Mouse (Mus musculus) intestine, embryonic 14.5 days (tissue): Measurements from ENCODE around the gene Gss. TPM values are rescaled to one million over a fixed set of nuclear protein-coding genes. Genes with fewer than 3 reads are reported as not detected.
A peak's percentile ranks its signal among the peaks of the same experiment; 100 is the strongest.

Experiments used
- ATAC-seq: fragments of 200-750 bp; cut with Nextera tagmentation; replicated peaks from 2 replicates; pipeline ENCODE4 v1.8.0; 2017; ENCODE audit warnings: low read depth, moderate number of reproducible peaks, moderate TSS enrichment, moderate library complexity; ENCODE audit not compliant: low FRiP score, low TSS enrichment
- DNase-seq: peaks from one replicate; pipeline ENCODE4 v3.0.0-alpha.2; 2018; ENCODE audit warnings: low spot score
- H3K27ac ChIP-seq: fragments of 300-500 bp; sonication (generic); 2 replicates; pipeline ENCODE4 v1.5.1; 2014; ENCODE audit warnings: low read depth, mild to moderate bottlenecking, control low read depth
- H3K27me3 ChIP-seq: fragments of 300-500 bp; sonication (generic); replicated peaks from 2 replicates; pipeline ENCODE4 v1.6.1; 2014; ENCODE audit warnings: low read length, control low read depth; ENCODE audit not compliant: control insufficient read depth, insufficient read depth
- H3K36me3 ChIP-seq: fragments of 300-500 bp; sonication (generic); 2 replicates; pipeline ENCODE4 v1.6.1; 2014; ENCODE audit warnings: low read length, control low read depth; ENCODE audit not compliant: control insufficient read depth, insufficient read depth
- H3K4me1 ChIP-seq: fragments of 300-500 bp; sonication (generic); replicated peaks from 2 replicates; pipeline ENCODE4 v1.6.1; 2014; ENCODE audit warnings: low read length, control low read depth, mixed read lengths; ENCODE audit not compliant: control insufficient read depth, insufficient read depth
- H3K4me2 ChIP-seq: fragments of 300-500 bp; sonication (generic); 2 replicates; pipeline ENCODE4 v1.6.1; 2014; ENCODE audit warnings: low read length
- H3K4me3 ChIP-seq: fragments of 300-500 bp; sonication (generic); 2 replicates; pipeline ENCODE4 v1.5.1; 2014; ENCODE audit warnings: low read depth, low read length, control low read depth, mixed read lengths
- H3K9ac ChIP-seq: fragments of 300-500 bp; sonication (generic); 2 replicates; pipeline ENCODE4 v1.6.1; 2014; ENCODE audit warnings: mild to moderate bottlenecking, low read length
- H3K9me3 ChIP-seq: fragments of 300-500 bp; sonication (generic); 2 replicates; pipeline ENCODE4 v1.6.1; 2016; ENCODE audit warnings: low read length, control low read depth; ENCODE audit not compliant: control insufficient read depth
- WGBS: fragments of 180-500 bp; shearing (Covaris S2); extraction: QIAGEN DNeasy Blood & Tissue Kit; methylation state at CpG from one replicate; pipeline ENCODE4 v1.1.7; 2014; 5-methylcytosine and 5-hydroxymethylcytosine counted together
- polyA plus RNA-seq: library from polyadenylated mRNA; unstranded; fragments of >200 nt; fragmentation: Nextera tagmentation; extraction: Ambion mirVana; gene quantifications from 2 replicates; pipeline ENCODE4 v1.2.1, GENCODE M21; 2014

Gss gene
- polyA plus RNA-seq, 1 experiment from 2014 or later: 49.6 TPM

- Histone ChIP-seq H3K9ac (no peak overlapping the region), H3K4me1 (peaks cover 6% of the 10 kb centered on the region; the same call in 1 of the 2 replicates), H3K4me3 (no peak overlapping the region), H3K27ac (no peak overlapping the region), H3K27me3 (no peaks in the 10 kb centered on the region), H3K9me3 (no peaks in the 10 kb centered on the region), H3K36me3 (no peaks in the 10 kb centered on the region), H3K4me2 (0 out of 2 replicates have a peak overlapping the region, but pooled peaks have one; percentile 69)
- WGBS: 91% methylated on average over 2 of the region's 2 CpGs
- ATAC-seq: no peak
- no peak for DNase-seq
Measured at GRCm38 (mm10) chr2:155590876-155591275, 1.7 kb downstream of the Gss start.

- Histone ChIP-seq H3K4me2 (no peak overlapping the region), H3K4me1 (peaks cover 6% of the 10 kb centered on the region; the same call in 1 of the 2 replicates), H3K9me3 (no peaks in the 10 kb centered on the region), H3K4me3 (no peak overlapping the region), H3K27me3 (no peaks in the 10 kb centered on the region), H3K36me3 (no peaks in the 10 kb centered on the region), H3K27ac (no peak overlapping the region), H3K9ac (no peak overlapping the region)
- ATAC-seq (no peak), DNase-seq (no peak)
- 83% methylated on average over 6 of the region's 6 CpGs for WGBS
Measured at GRCm38 (mm10) chr2:155589521-155589920, 3.1 kb downstream of the Gss start.

GRCm38 (mm10) chr2:155588136-155588535 lies 4.5 kb downstream of the Gss start:
- no peak overlapping the region for H3K4me3 ChIP-seq
- no peaks in the 10 kb centered on the region for H3K27me3 ChIP-seq
- no peaks in the 10 kb centered on the region for H3K36me3 ChIP-seq
- H3K9ac ChIP-seq: no peak overlapping the region
- ATAC-seq: no peak
- no peaks in the 10 kb centered on the region for H3K9me3 ChIP-seq
- 83% methylated on average over 3 of the region's 3 CpGs for WGBS
- peaks cover 6% of the 10 kb centered on the region; the same call in 1 of the 2 replicates for H3K4me1 ChIP-seq
- no peak overlapping the region for H3K27ac ChIP-seq
- H3K4me2 ChIP-seq: no peak overlapping the region
- no peak for DNase-seq

GRCm38 (mm10) chr2:155585486-155585885 lies 7.1 kb downstream of the Gss start:
- DNase-seq: no peak
- H3K27ac ChIP-seq: no peak overlapping the region
- H3K9ac ChIP-seq: no peak overlapping the region
- 74% methylated on average over 10 of the region's 10 CpGs for WGBS
- H3K4me3 ChIP-seq: no peak overlapping the region
- H3K36me3 ChIP-seq: no peaks in the 10 kb centered on the region
- ATAC-seq: no peak
- H3K9me3 ChIP-seq: no peaks in the 10 kb centered on the region
- no peak overlapping the region for H3K4me2 ChIP-seq
- no peaks in the 10 kb centered on the region for H3K4me1 ChIP-seq
- no peaks in the 10 kb centered on the region for H3K27me3 ChIP-seq

DNA sequence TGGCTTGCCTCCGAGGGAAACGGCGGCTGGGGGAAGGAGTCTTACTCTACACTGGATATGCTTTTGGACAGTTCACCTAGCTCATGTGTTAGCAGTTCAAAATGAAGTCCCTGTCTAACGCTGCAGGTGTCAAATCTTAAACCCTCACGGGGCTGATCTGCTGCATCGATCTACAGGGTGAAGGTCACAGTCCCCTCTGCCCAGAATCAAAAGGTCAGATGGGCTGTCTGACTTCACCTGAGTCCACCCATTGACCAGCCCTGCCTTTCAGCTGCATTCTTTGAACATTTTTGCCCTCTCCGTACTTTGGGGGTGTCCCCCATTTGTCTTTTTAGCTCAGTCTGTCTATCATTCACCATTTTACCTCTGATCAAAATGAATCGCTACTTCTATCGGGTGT lies 7.5 kb downstream of the Gss start:
- WGBS: 88% methylated on average over 9 of the region's 9 CpGs

DNA sequence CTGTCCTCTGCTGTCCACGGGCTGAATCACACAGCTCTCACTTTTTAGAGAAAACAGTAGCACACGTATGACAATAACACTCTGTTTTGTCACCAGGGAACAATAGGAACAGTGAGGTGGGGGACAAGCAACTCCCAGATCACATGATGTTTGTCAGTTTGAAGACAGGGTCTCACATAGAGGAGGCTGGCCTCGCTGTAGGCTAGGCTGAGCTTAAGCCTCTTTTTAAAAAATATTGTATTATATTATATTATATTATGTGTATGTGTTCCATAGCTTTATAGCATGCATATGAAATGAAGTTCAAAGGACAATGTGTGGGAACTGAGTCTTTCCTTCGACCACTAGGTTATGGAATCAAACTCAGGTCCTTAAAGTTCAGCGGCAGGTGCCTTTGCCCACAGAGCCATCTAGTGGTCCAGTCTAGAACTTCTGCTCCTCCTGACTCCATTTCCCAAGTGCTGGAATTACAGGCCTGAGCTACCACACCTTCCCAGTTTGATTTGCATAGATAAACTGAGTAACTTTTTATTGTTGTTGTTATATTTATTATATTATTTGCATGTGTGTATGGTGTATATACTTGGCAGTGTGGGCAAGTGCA lies 8.6 kb downstream of the Gss start:
- H3K27me3 ChIP-seq: no peaks in the 10 kb centered on the region
- H3K27ac ChIP-seq: no peak overlapping the region
- WGBS: 44% methylated on average over 5 of the region's 5 CpGs
- no peaks in the 10 kb centered on the region for H3K4me1 ChIP-seq
- no peak overlapping the region for H3K4me2 ChIP-seq
- no peaks in the 10 kb centered on the region for H3K36me3 ChIP-seq
- no peak overlapping the region for H3K9ac ChIP-seq
- no peaks in the 10 kb centered on the region for H3K9me3 ChIP-seq
- no peak overlapping the region for H3K4me3 ChIP-seq
- ATAC-seq (peak; percentile 15; the same call in 1 of the 2 replicates), DNase-seq (peak; percentile 79)

More for the DNA sequence above, 7.5 kb downstream of the Gss start:
- H3K36me3 ChIP-seq: no peaks in the 10 kb centered on the region
- ATAC-seq (no peak), DNase-seq (no peak)
- no peak overlapping the region for H3K27ac ChIP-seq
- no peaks in the 10 kb centered on the region for H3K9me3 ChIP-seq
- no peak overlapping the region for H3K4me3 ChIP-seq
- H3K4me2 ChIP-seq: no peak overlapping the region
- H3K4me1 ChIP-seq: no peaks in the 10 kb centered on the region
- H3K9ac ChIP-seq: no peak overlapping the region
- H3K27me3 ChIP-seq: no peaks in the 10 kb centered on the region

- H3K9me3 ChIP-seq: no peaks in the 10 kb centered on the region
- ATAC-seq (no peak), DNase-seq (no peak)
- H3K36me3 ChIP-seq: no peaks in the 10 kb centered on the region
- 89% methylated on average over 5 of the region's 5 CpGs for WGBS
- H3K4me2 ChIP-seq: no peak overlapping the region
- no peak overlapping the region for H3K27ac ChIP-seq
- H3K4me1 ChIP-seq: no peaks in the 10 kb centered on the region
- H3K27me3 ChIP-seq: no peaks in the 10 kb centered on the region
- H3K9ac ChIP-seq: no peak overlapping the region
- no peak overlapping the region for H3K4me3 ChIP-seq
Measured at GRCm38 (mm10) chr2:155582996-155583395, 9.6 kb downstream of the Gss start.

- H3K36me3 ChIP-seq: no peaks in the 10 kb centered on the region
- no peaks in the 10 kb centered on the region for H3K9me3 ChIP-seq
- no peak for ATAC-seq
- 79% methylated on average over 4 of the region's 4 CpGs for WGBS
- no peak overlapping the region for H3K4me3 ChIP-seq
- no peaks in the 10 kb centered on the region for H3K27me3 ChIP-seq
- no peak overlapping the region for H3K27ac ChIP-seq
- no peak for DNase-seq
- no peak overlapping the region for H3K4me2 ChIP-seq
- H3K9ac ChIP-seq: no peak overlapping the region
- H3K4me1 ChIP-seq: no peaks in the 10 kb centered on the region
Measured at GRCm38 (mm10) chr2:155582384-155582995, 10.1 kb downstream of the Gss start.

GRCm38 (mm10) chr2:155580331-155580730 lies 12.3 kb downstream of the Gss start:
- ATAC-seq: no peak

More at GRCm38 (mm10) chr2:155580331-155580730, 12.3 kb downstream of the Gss start:
- no peak overlapping the region for H3K27ac ChIP-seq
- no peaks in the 10 kb centered on the region for H3K9me3 ChIP-seq
- WGBS: 91% methylated on average over 3 of the region's 3 CpGs
- no peak overlapping the region for H3K9ac ChIP-seq
- DNase-seq: no peak
- H3K36me3 ChIP-seq: no peaks in the 10 kb centered on the region
- H3K4me3 ChIP-seq: no peak overlapping the region
- H3K4me2 ChIP-seq: no peak overlapping the region
- no peaks in the 10 kb centered on the region for H3K27me3 ChIP-seq
- no peaks in the 10 kb centered on the region for H3K4me1 ChIP-seq
